Comparison of ENCODE assay signal across 8 mouse cellular contexts in genomic region chr2:45105281-45105721, GRCm38 (mm10). TPM values are rescaled to one million over a fixed set of nuclear protein-coding genes. Genes with fewer than 3 reads are reported as not detected.
DNase-seq lines count a peak whose midpoint lies in the region; ATAC-seq and TF ChIP-seq lines count a peak whose summit lies in the region.

No protein-coding gene starts in this region.

- H3K36me3 ChIP-seq in kidney, adult 2 months (ENCODE audit: control insufficient read depth, insufficient read depth, low read length), result no peaks in the 10 kb centered on the region; the same call in 1 of the 2 replicates
- no peaks in the 10 kb centered on the region for H3K36me3 ChIP-seq in embryonic facial prominence, embryonic 12.5 days
- H3K36me3 ChIP-seq in hindbrain, embryonic 10.5 days, result peaks cover 19% of the 10 kb centered on the region
- no peaks in the 10 kb centered on the region for H3K36me3 ChIP-seq in midbrain, embryonic 14.5 days (ENCODE audit: control insufficient read depth, insufficient read depth, low read length)

- H3K9ac ChIP-seq in embryonic facial prominence, embryonic 12.5 days, result no peak overlapping the region
- H3K9ac ChIP-seq in midbrain, embryonic 14.5 days (replicated peaks; ENCODE audit: low read length), result peak overlapping the region; percentile 9; the same call in 1 of the 2 replicates

- peak overlapping the region; percentile 11; the same call in 1 of the 2 replicates for H3K4me3 ChIP-seq in kidney, adult 2 months (ENCODE audit: insufficient read depth, low read depth, low read length)
- H3K4me3 ChIP-seq in embryonic facial prominence, embryonic 12.5 days, result 0 out of 2 replicates have a peak overlapping the region, but pooled peaks have one; percentile 1
- peak overlapping the region; percentile 94 for H3K4me3 ChIP-seq in hindbrain, embryonic 10.5 days
- no peak overlapping the region for H3K4me3 ChIP-seq in midbrain, embryonic 14.5 days (replicated peaks; ENCODE audit: low read depth, low read length)

- H3K9me3 ChIP-seq in embryonic facial prominence, embryonic 12.5 days, result no peaks in the 10 kb centered on the region
- no peaks in the 10 kb centered on the region for H3K9me3 ChIP-seq in hindbrain, embryonic 10.5 days
- no peaks in the 10 kb centered on the region for H3K9me3 ChIP-seq in midbrain, embryonic 14.5 days (ENCODE audit: control insufficient read depth, low read length)

- TF ChIP-seq POLR2A in kidney, adult 2 months (IDR thresholded peaks at IDR 0.05; ENCODE audit: low read depth, low read length), result no peak

- peaks cover 26% of the 10 kb centered on the region for H3K4me1 ChIP-seq in kidney, adult 2 months (ENCODE audit: control insufficient read depth, insufficient read depth, low read length)
- H3K4me1 ChIP-seq in embryonic facial prominence, embryonic 12.5 days, result peaks cover 42% of the 10 kb centered on the region
- H3K4me1 ChIP-seq in hindbrain, embryonic 10.5 days (replicated peaks), result peaks cover 82% of the 10 kb centered on the region
- H3K4me1 ChIP-seq in midbrain, embryonic 14.5 days (ENCODE audit: control insufficient read depth, insufficient read depth, low read length), result peaks cover 66% of the 10 kb centered on the region

- ATAC-seq in embryonic facial prominence, embryonic 12.5 days (ENCODE audit: insufficient number of reproducible peaks, insufficient read depth, low FRiP score, low TSS enrichment), result no peak
- ATAC-seq in midbrain, embryonic 14.5 days (ENCODE audit: low FRiP score, low TSS enrichment), result no peak

- H3K27me3 ChIP-seq in kidney, adult 2 months (replicated peaks; ENCODE audit: control insufficient read depth, insufficient read depth, low read length), result no peaks in the 10 kb centered on the region
- H3K27me3 ChIP-seq in embryonic facial prominence, embryonic 12.5 days, result peaks cover 9% of the 10 kb centered on the region; the same call in 1 of the 2 replicates
- no peaks in the 10 kb centered on the region for H3K27me3 ChIP-seq in hindbrain, embryonic 10.5 days (ENCODE audit: insufficient read depth, poor library complexity, severe bottlenecking)
- H3K27me3 ChIP-seq in midbrain, embryonic 14.5 days (ENCODE audit: control insufficient read depth, insufficient read depth, low read length), result no peaks in the 10 kb centered on the region

- TF ChIP-seq CTCF in kidney, adult 2 months (conservative IDR thresholded peaks at IDR 0.05; ENCODE audit: insufficient read depth, insufficient read length, low read depth, low read length), result no peak

- H3K27ac ChIP-seq in kidney, adult 2 months (ENCODE audit: insufficient read depth, low read depth, low read length), result peak overlapping the region; percentile 91
- H3K27ac ChIP-seq in embryonic facial prominence, embryonic 12.5 days, result no peak overlapping the region
- H3K27ac ChIP-seq in hindbrain, embryonic 10.5 days, result peak overlapping the region; percentile 100
- H3K27ac ChIP-seq in midbrain, embryonic 14.5 days (replicated peaks; ENCODE audit: low read depth, low read length), result peak overlapping the region; percentile 22; the same call in 1 of the 2 replicates

- 68% methylated on average over 6 of the region's 6 CpGs for WGBS in kidney, adult 2 months
- 51% methylated on average over 6 of the region's 6 CpGs for WGBS in embryonic facial prominence, embryonic 12.5 days
- 37% methylated on average over 6 of the region's 6 CpGs for WGBS in hindbrain, embryonic 10.5 days
- 23% methylated on average over 6 of the region's 6 CpGs for WGBS in midbrain, embryonic 14.5 days

- no peak for DNase-seq in kidney, adult 2 months
- no peak for DNase-seq in kidney, postnatal 4 days
- DNase-seq in hindbrain, embryonic 10.5 days (ENCODE audit: low spot score), result no peak
- no peak for DNase-seq in midbrain, embryonic 14.5 days
- no peak for DNase-seq in frontal cortex, postnatal 25 days (ENCODE audit: low spot score in 2 of 2)
- no peak for DNase-seq in ovary, adult 18-20 months (ENCODE audit: low spot score)
- no peak for DNase-seq in urinary bladder, adult 18-20 months (ENCODE audit: low spot score in 2 of 2)

- peak overlapping the region; percentile 80 for H3K4me2 ChIP-seq in embryonic facial prominence, embryonic 12.5 days (replicated peaks)
- H3K4me2 ChIP-seq in midbrain, embryonic 14.5 days (ENCODE audit: low read length), result peak overlapping the region; percentile 80

RNA-seq across cellular contexts. Expression of gene Zeb2, which starts 11.9 kb away (rescaled TPM):
- polyA plus RNA-seq in kidney, adult 2 months (2012; rRNA removed), result 22.7 and 25.6 TPM in 2 replicates
- polyA plus RNA-seq in embryonic facial prominence, embryonic 12.5 days (2016; fragmentation: Nextera tagmentation; extraction: Ambion mirVana), result 47.4 and 49.3 TPM in 2 replicates
- 49.3 and 54.1 TPM in 2 replicates for polyA plus RNA-seq in hindbrain, embryonic 10.5 days (2016; fragmentation: Nextera tagmentation; extraction: Ambion mirVana)
- polyA plus RNA-seq in midbrain, embryonic 14.5 days (2014; fragmentation: Nextera tagmentation; extraction: Ambion mirVana), result 25.5 and 32.3 TPM in 2 replicates
